Mouse (Mus musculus): ENCODE results near the gene Alkal2. TPM values are rescaled to one million over a fixed set of nuclear protein-coding genes. Genes with fewer than 3 reads are reported as not detected.

The Alkal2 gene
- polyA plus RNA-seq, 1 experiment from 2014 or later = 1.5 TPM

DNA sequence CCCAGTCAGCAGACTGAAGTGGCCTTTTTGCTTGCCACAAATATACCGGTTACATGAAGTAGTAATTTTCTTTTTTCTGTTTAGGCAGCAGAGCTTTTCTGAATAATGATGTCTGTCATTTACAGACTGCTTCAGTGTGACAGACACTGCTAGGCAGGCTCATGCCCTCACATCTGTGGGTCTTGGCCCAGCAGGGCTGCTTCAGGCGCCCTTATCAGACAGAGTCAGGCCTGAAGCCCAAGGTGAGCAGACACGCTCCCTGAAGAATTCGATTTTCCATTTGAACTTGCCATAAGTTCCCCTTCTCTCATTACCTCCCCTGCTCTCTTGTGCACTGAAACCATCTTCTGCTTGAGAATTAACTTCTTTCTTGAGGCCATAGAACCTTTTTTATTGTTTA, 3.9 kb downstream of the Alkal2 start:
- Histone ChIP-seq H3K4me2 (replicated peaks; ENCODE audit: low read depth) (no peak overlapping the region), H3K9me3 (ENCODE audit: control insufficient read depth) (no peaks in the 10 kb centered on the region), H3K4me3 (ENCODE audit: low read depth, low read length) (no peak overlapping the region), H3K36me3 (ENCODE audit: control insufficient read depth, insufficient read depth) (no peaks in the 10 kb centered on the region), H3K27ac (ENCODE audit: low read depth, low read length) (no peak overlapping the region), H3K27me3 (replicated peaks; ENCODE audit: control insufficient read depth, insufficient read depth, low read length) (peaks cover 26% of the 10 kb centered on the region), H3K4me1 (replicated peaks; ENCODE audit: control insufficient read depth, insufficient read depth, low read length) (0 out of 2 replicates have a peak, but pooled peaks cover 4% of the 10 kb centered on the region), H3K9ac (ENCODE audit: low read depth, low read length) (no peak overlapping the region)
- 89% methylated on average over 4 of the region's 4 CpGs for WGBS
- no peak for TF ChIP-seq CTCF (IDR thresholded peaks at IDR 0.05; ENCODE audit: low read depth)
- ATAC-seq = no peak

DNA sequence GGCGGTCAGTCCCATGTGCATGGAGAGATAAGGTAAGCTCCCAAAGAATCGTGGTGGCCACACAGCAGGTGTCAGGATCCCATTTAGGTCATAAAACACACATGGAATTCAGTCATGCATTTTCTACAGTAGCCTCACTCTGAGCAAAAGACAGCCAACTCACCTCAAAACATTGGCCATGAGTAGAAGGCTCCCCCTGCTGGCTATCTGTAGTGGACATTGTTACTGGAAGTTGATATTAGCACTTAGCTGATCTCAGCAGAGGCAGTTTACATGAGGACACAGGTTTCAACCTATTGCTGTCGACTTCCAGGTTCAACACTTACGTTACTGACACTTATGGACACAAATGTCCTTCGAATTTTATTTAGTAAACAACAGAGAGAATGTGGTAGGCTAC, 5.9 kb downstream of the Alkal2 start:
- Histone ChIP-seq H3K27me3 (replicated peaks; ENCODE audit: control insufficient read depth, insufficient read depth, low read length) (peaks cover 5% of the 10 kb centered on the region), H3K4me1 (replicated peaks; ENCODE audit: control insufficient read depth, insufficient read depth, low read length) (no peaks in the 10 kb centered on the region), H3K9ac (ENCODE audit: low read depth, low read length) (no peak overlapping the region), H3K27ac (ENCODE audit: low read depth, low read length) (no peak overlapping the region), H3K9me3 (ENCODE audit: control insufficient read depth) (no peaks in the 10 kb centered on the region), H3K4me3 (ENCODE audit: low read depth, low read length) (no peak overlapping the region), H3K36me3 (ENCODE audit: control insufficient read depth, insufficient read depth) (0 out of 2 replicates have a peak, but pooled peaks cover 6% of the 10 kb centered on the region), H3K4me2 (replicated peaks; ENCODE audit: low read depth) (no peak overlapping the region)
- 31% methylated on average over 5 of the region's 5 CpGs for WGBS
- peak; percentile 97 for TF ChIP-seq CTCF (IDR thresholded peaks at IDR 0.05; ENCODE audit: low read depth)
- peak; percentile 57 for ATAC-seq

- no peak for TF ChIP-seq CTCF (IDR thresholded peaks at IDR 0.05; ENCODE audit: low read depth)
- H3K27ac ChIP-seq (ENCODE audit: low read depth, low read length) = no peak overlapping the region
- H3K27me3 ChIP-seq (replicated peaks; ENCODE audit: control insufficient read depth, insufficient read depth, low read length) = no peaks in the 10 kb centered on the region; the same call in 1 of the 2 replicates
- no peaks in the 10 kb centered on the region for H3K9me3 ChIP-seq (ENCODE audit: control insufficient read depth)
- no peak overlapping the region for H3K4me2 ChIP-seq (replicated peaks; ENCODE audit: low read depth)
- H3K4me1 ChIP-seq (replicated peaks; ENCODE audit: control insufficient read depth, insufficient read depth, low read length) = no peaks in the 10 kb centered on the region
- no peak overlapping the region for H3K9ac ChIP-seq (ENCODE audit: low read depth, low read length)
- WGBS = 88% methylated on average over 7 of the region's 7 CpGs
- 0 out of 2 replicates have a peak, but pooled peaks cover 6% of the 10 kb centered on the region for H3K36me3 ChIP-seq (ENCODE audit: control insufficient read depth, insufficient read depth)
- ATAC-seq = no peak
- H3K4me3 ChIP-seq (ENCODE audit: low read depth, low read length) = no peak overlapping the region
These were observed 7.3 kb downstream of the Alkal2 start for GRCm38 (mm10) chr12:30891438-30891837.

DNA sequence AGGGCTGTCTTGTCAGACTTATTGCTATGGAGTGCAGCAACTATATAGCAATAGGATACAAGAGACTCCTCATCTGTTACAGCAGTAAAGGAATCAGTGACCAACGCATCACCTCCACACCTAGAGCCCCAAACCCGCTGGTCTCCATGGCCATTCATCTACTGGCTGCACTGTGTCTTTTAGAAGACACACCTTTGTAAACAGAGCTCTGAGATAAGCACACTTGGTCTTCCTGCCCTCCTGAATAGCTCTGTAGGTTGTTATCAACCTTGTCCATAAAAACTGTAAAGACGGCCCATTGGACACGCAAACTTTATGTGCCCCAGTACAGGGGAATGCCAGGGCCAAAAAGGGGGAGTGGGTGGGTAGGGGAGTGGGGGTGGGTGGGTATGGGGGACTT, 12.9 kb downstream of the Alkal2 start:
- Histone ChIP-seq H3K4me1 (replicated peaks; ENCODE audit: control insufficient read depth, insufficient read depth, low read length) (no peaks in the 10 kb centered on the region), H3K9ac (ENCODE audit: low read depth, low read length) (no peak overlapping the region), H3K4me2 (replicated peaks; ENCODE audit: low read depth) (no peak overlapping the region), H3K27me3 (replicated peaks; ENCODE audit: control insufficient read depth, insufficient read depth, low read length) (no peaks in the 10 kb centered on the region), H3K9me3 (ENCODE audit: control insufficient read depth) (no peaks in the 10 kb centered on the region), H3K27ac (ENCODE audit: low read depth, low read length) (no peak overlapping the region), H3K4me3 (ENCODE audit: low read depth, low read length) (no peak overlapping the region), H3K36me3 (ENCODE audit: control insufficient read depth, insufficient read depth) (0 out of 2 replicates have a peak, but pooled peaks cover 6% of the 10 kb centered on the region)
- WGBS = 57% methylated on average over 4 of the region's 4 CpGs
- no peak for TF ChIP-seq CTCF (IDR thresholded peaks at IDR 0.05; ENCODE audit: low read depth)
- no peak; the same call in 1 of the 2 replicates for ATAC-seq

DNA sequence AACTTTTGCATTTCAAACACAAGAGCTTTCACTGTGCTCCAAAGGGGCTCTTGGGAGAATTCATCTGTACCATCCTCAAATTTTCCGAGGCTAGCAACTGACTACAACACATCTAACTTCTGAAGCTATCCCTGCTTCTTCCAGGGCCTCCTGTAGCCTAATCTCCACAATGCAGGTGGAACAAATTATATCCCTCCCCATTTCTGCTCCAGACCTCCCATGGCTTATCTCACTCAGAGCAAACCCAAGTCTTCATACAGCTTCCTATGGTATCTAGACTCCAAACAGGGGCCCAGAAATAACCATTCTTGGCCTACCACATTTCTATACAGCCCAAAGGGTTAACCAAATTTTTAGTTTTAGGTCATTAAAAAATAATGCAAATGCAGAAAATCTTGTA, 24.5 kb downstream of the Alkal2 start:
- H3K9me3 ChIP-seq (ENCODE audit: control insufficient read depth) = no peaks in the 10 kb centered on the region
- no peaks in the 10 kb centered on the region for H3K27me3 ChIP-seq (replicated peaks; ENCODE audit: control insufficient read depth, insufficient read depth, low read length)
- no peak overlapping the region for H3K4me2 ChIP-seq (replicated peaks; ENCODE audit: low read depth)
- no peak overlapping the region for H3K4me3 ChIP-seq (ENCODE audit: low read depth, low read length)
- H3K36me3 ChIP-seq (ENCODE audit: control insufficient read depth, insufficient read depth) = peaks cover 6% of the 10 kb centered on the region
- peaks cover 9% of the 10 kb centered on the region; the same call in 1 of the 2 replicates for H3K4me1 ChIP-seq (replicated peaks; ENCODE audit: control insufficient read depth, insufficient read depth, low read length)
- no peak for ATAC-seq
- H3K27ac ChIP-seq (ENCODE audit: low read depth, low read length) = no peak overlapping the region
- WGBS = 94% methylated on average over 1 of the region's 1 CpGs
- H3K9ac ChIP-seq (ENCODE audit: low read depth, low read length) = no peak overlapping the region
- no peak for TF ChIP-seq CTCF (IDR thresholded peaks at IDR 0.05; ENCODE audit: low read depth)

DNA sequence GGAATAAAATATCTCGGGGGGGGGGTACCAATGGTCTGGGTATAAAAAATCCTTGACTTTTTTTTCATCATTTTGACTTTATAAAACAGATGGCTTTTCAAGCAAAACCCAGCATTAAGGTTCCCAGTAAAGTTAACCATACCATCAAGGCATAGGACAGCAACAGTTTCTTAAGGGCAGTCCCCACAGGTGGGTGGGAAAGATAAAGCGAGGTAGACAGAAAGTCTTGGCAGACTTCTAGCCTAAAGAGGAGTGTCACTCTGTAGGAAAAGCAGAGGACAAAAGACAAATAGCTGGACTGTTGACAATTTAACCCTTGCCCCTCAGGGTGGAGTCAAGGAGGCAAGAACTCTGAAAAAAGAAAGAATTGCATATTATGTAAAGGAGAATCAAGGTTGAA, 25.8 kb downstream of the Alkal2 start:
- no peak for ATAC-seq
- no peaks in the 10 kb centered on the region for H3K36me3 ChIP-seq (ENCODE audit: control insufficient read depth, insufficient read depth)
- no peak overlapping the region for H3K4me3 ChIP-seq (ENCODE audit: low read depth, low read length)
- WGBS = 66% methylated on average over 2 of the region's 2 CpGs
- peaks cover 9% of the 10 kb centered on the region; the same call in 1 of the 2 replicates for H3K4me1 ChIP-seq (replicated peaks; ENCODE audit: control insufficient read depth, insufficient read depth, low read length)
- H3K4me2 ChIP-seq (replicated peaks; ENCODE audit: low read depth) = no peak overlapping the region
- no peak overlapping the region for H3K27ac ChIP-seq (ENCODE audit: low read depth, low read length)
- no peaks in the 10 kb centered on the region for H3K9me3 ChIP-seq (ENCODE audit: control insufficient read depth)
- no peak for TF ChIP-seq CTCF (IDR thresholded peaks at IDR 0.05; ENCODE audit: low read depth)
- H3K9ac ChIP-seq (ENCODE audit: low read depth, low read length) = no peak overlapping the region
- H3K27me3 ChIP-seq (replicated peaks; ENCODE audit: control insufficient read depth, insufficient read depth, low read length) = no peaks in the 10 kb centered on the region

DNA sequence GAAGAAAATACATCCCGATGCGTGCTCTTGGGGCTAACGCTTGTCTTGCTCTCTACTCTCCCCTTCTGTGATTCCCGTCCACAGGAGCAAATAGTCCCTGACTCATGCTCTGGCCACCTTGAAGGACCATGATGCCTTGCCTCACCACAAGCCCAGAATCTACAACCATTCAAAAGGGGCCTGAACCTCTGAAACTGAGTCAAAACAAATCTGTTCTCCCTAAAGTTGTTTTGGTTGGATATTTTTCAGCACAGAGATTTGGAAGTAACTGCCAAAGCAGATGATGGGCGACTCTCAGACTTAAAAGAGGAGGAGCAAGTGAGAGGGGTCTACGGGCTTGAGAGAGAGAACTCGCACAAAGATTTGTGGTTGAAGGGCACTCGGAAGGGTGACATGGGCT, 26.7 kb downstream of the Alkal2 start:
- ATAC-seq = no peak
- Histone ChIP-seq H3K9ac (ENCODE audit: low read depth, low read length) (peak overlapping the region; percentile 73), H3K9me3 (ENCODE audit: control insufficient read depth) (no peaks in the 10 kb centered on the region), H3K4me3 (ENCODE audit: low read depth, low read length) (peak overlapping the region; percentile 81), H3K36me3 (ENCODE audit: control insufficient read depth, insufficient read depth) (no peaks in the 10 kb centered on the region), H3K4me2 (replicated peaks; ENCODE audit: low read depth) (peak overlapping the region; percentile 92), H3K4me1 (replicated peaks; ENCODE audit: control insufficient read depth, insufficient read depth, low read length) (peaks cover 9% of the 10 kb centered on the region; the same call in 1 of the 2 replicates), H3K27me3 (replicated peaks; ENCODE audit: control insufficient read depth, insufficient read depth, low read length) (no peaks in the 10 kb centered on the region), H3K27ac (ENCODE audit: low read depth, low read length) (peak overlapping the region; percentile 84; the same call in 1 of the 2 replicates)
- no peak for TF ChIP-seq CTCF (IDR thresholded peaks at IDR 0.05; ENCODE audit: low read depth)
- 12% methylated on average over 8 of the region's 8 CpGs for WGBS

Data from intestine, postnatal 0 days (tissue).